Mouse (Mus musculus): Measurements from ENCODE around the gene Amot.

The Amot gene

DNA sequence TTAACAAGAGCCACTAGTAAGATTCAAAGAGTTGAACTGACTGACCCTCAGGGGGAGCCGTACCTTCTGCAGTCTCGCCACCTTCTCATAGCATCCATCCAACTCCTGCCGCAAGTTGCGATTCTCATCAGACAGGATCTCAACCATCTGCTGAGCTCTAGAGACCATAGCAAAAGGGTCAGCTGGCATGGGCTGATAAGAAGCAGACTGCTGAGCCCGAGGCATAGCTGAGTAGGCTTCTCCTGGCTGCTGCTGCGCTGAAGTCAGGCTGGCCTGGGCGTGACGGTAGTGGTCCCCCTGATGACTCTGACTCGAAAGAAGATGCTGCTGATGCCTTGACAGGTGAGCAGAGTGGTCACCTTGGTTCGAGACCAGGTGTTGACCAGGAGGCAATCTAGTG is 25.0 kb downstream of the Amot start:
- no peak for DNase-seq (ENCODE audit: low read depth)

DNA sequence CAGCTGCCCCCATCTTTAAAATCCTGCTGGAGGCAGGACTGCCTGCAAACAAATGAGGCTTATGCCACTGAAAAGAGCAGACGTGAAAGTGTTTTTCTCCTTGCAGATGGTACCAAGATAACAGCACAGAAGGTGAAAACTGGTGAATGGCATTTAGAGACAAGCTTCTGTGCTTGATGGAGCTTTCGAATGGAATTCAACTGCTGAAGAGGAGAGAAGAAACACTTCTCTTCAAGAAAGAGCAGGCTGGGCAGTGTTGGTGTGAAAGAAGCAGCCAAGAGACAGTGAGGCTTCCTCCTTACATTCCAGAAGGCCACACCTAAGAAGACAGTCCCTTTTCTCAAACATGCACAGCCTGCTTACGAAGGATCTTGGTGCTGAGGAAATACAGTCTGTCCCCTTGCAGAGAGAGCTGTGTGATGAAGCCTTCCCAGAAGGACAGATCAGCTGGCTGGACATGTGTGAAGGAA is 27.2 kb downstream of the Amot start:
- DNase-seq (ENCODE audit: low read depth), result no peak

DNA sequence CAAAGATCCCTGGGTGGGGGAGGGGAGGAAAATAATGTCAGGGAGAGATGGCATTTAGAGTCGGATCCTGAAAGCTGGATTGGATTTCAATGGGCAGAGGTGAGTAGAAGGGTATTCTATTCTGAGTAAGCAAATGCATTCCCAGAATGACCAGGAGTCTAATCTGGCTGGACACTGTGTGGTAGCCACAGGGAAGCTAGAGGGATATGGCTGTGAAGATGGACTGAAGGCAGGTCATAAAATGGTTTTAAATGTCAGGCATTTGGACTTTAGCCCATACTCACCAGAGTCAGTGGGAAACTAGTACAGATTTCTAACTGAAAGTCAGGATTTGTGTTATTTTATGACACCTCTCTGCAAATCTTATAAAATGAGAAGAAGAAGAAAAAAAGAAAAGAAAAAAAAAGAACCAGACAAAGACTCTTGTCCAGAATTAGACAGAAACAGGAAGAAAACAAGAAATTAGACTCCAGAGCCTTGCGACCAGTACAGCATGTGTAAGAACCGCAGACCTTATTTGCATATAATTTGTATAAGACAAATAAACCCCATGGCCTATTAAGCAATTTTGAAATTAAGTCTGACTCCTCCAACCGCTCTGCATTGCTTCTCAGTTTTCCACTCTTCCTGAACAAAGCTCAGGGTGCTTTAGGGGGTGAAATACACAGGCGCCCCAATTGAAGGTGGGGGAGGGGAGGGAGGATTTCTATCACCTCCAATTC is 27.8 kb downstream of the Amot start:
- DNase-seq (ENCODE audit: low read depth), result no peak

DNA sequence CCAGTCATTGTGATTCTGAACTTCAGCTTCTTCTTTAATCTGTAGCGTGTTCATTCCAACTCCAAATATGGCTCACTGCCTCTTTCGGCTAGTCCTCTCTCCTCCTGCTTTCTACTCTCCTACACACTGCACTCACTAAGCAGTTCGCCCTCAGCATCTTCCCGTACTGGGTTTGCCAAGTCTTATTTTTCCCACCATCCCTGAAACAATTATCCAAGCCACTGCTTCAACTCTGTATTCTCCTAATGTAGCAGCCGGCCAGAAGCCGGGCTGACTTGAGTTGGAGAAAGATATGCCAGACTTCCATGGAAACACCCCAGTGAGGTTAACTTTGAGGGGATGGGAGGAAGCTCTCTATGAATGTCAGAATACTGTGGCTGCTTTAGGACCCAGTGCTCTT is 36.7 kb downstream of the Amot start:
- DNase-seq (ENCODE audit: low read depth), result no peak

- no peak for DNase-seq (ENCODE audit: low read depth)
Measured at GRCm38 (mm10) chrX:145463524-145463923, 41.5 kb downstream of the Amot start.

- peak; percentile 1 for DNase-seq (ENCODE audit: low read depth)
Measured at GRCm38 (mm10) chrX:145461339-145461738, 43.6 kb downstream of the Amot start.

DNA sequence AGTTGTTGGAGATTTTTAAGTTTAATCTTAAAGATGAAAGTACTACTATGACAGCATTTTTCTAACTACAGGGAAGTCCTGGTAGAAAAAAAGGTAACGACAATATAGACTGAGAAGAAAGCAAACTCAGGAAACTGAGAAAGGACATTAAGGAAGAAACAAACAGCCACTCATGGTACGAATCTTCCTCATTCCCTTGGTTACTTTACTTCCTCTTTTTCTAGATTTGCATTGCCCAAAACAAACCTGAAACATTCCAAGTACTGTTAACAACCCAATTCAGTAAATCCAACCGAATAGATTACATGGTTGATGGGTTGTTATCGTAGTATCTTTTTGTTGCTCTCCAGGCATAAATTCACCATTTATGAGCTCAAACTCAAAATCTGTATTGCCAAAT is 48.7 kb downstream of the Amot start:
- no peak for DNase-seq (ENCODE audit: low read depth)

GRCm38 (mm10) chrX:145455629-145456028 is 49.4 kb downstream of the Amot start:
- no peak for DNase-seq (ENCODE audit: low read depth)

GRCm38 (mm10) chrX:145454828-145455227 is 50.2 kb downstream of the Amot start:
- no peak for DNase-seq (ENCODE audit: low read depth)

- no peak for DNase-seq (ENCODE audit: low read depth)
Measured at GRCm38 (mm10) chrX:145441526-145441925, 63.5 kb downstream of the Amot start.

DNA sequence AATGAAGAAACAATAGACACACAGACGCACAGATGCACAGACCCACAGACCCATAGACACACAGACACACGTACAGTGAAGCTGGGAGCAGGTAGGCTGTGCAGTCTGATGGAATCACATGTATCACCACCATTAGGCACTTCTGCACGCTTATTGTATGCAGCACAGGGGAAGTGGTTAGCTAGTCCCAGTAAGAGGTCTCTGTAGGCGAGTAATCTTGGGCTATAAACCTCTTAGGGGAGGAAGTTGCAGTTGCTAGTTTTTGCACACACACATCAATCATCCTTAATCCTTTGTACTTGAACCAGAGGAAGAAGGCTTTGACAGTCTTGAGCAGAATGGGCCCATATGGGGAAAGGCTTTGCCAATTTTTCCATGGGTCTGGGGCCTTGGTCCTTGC is 71.3 kb downstream of the Amot start:
- no peak for DNase-seq (ENCODE audit: low read depth)

GRCm38 (mm10) chrX:145430836-145431570 is 74.0 kb downstream of the Amot start:
- DNase-seq (ENCODE audit: low read depth), result no peak

- no peak for DNase-seq (ENCODE audit: low read depth)
Measured at GRCm38 (mm10) chrX:145428811-145429210, 76.2 kb downstream of the Amot start.

DNA sequence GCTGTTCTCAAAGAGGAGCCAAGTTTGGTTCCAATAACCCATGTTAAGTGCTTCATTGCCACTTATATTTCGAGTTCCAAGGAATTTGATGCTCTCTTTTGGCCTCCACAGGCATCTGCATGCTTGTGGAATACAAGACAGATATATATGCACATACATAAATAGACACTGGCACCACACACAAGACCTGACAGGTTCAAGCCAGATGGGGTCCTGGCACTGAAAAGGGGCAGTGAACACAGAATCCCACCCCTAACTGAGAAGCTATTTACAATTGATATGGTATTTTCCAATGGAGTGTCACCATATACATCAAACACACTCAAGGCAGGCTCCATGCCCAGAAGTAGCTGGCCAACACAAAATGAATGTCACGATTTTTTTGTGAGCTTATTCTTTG is 81.0 kb downstream of the Amot start:
- no peak for DNase-seq (ENCODE audit: low read depth)

DNA sequence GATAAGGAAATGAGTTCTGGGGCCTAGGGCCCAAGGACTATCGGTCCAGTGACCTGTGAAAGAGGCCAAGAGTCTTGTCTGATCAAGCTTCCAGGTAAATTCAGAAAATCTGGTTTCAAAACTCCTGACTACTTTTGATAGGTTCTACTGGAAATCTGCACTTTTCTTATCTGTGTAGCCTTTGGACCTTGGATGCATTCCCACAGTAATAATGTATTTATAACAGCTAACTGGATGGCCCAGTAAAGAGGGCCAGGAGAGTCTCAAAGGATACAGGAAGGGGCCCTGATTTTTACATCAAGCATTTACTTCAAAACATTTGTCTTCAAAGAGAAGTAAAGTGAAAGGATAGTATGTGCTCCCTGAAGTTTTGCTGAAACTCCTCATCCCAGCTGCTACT is 90.7 kb downstream of the Amot start:
- no peak for DNase-seq (ENCODE audit: low read depth)

DNA sequence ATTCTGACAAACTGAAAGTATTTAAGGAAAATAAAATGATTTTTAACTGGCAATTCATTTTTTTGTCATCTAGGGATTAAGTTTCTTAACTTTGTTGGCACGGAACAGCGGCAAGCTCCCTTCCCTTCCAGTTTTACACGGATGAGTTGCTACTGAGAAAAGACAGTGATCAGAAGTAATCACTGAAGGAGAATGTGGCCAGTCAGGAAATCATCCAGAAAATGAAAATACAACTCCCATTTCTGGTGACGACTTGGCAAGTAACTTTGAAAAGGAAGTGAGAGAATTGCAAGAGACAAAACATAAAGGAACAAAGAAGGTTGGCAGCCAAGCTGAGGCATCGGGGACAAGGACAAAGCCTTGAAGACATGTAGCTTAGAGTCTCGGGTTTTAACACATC is 93.6 kb downstream of the Amot start:
- no peak for DNase-seq (ENCODE audit: low read depth)

GRCm38 (mm10) chrX:145406052-145406451 is 98.9 kb downstream of the Amot start:
- DNase-seq (ENCODE audit: low read depth), result no peak

GRCm38 (mm10) chrX:145401926-145402325 is 103.1 kb downstream of the Amot start:
- no peak for DNase-seq (ENCODE audit: low read depth)

DNA sequence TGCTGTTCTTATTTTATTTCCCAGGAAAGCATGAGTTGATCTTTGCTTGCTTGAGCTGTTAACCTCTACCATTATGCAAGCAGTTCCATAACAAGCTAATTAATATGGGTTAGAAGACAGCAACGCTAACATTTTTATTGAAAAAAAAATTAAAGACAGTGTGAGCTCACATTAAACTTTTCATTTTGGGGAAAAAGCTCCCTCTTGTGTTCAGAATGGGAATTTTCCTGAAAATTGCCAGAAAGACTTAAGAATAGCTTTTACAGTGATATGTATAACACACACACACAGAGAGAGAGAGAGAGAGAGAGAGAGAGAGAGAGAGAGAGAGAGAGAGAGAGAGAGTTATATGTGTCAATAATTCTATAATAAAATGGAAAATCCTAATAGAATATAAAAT is 105.7 kb downstream of the Amot start:
- peak; percentile 12 for DNase-seq (ENCODE audit: low read depth)

Data from 416B (cell line).